Mouse (Mus musculus) layer of hippocampus, postnatal 10 days (tissue): ENCODE results near the gene Flt3l. TPM values are rescaled to one million over a fixed set of nuclear protein-coding genes. Genes with fewer than 3 reads are reported as not detected.

Experiments
- DNase-seq, 2 experiments: peaks; one replicate each; pipeline ENCODE4 v3.0.0; 2021; ENCODE audit warnings: low spot score in 2 of 2
- total RNA-seq, 2 experiments: library from RNA; stranded (reverse); gene quantifications; 2 replicates each; pipeline ENCODE4 v1.2.3; 2021

The Flt3l gene
- total RNA-seq, 2 experiments from 2014 or later, result 4.3 to 6.0 TPM

GRCm38 (mm10) chr7:45145460-45145859, 9.2 kb upstream of the Flt3l start:
- no peak for DNase-seq

GRCm38 (mm10) chr7:45144368-45145174, 8.3 kb upstream of the Flt3l start:
- no peak for DNase-seq

GRCm38 (mm10) chr7:45141914-45142313, 5.7 kb upstream of the Flt3l start:
- no peak for DNase-seq

GRCm38 (mm10) chr7:45141319-45141718, 5.1 kb upstream of the Flt3l start:
- DNase-seq, result no peak

GRCm38 (mm10) chr7:45139904-45140723, 3.9 kb upstream of the Flt3l start:
- no peak for DNase-seq

GRCm38 (mm10) chr7:45138403-45138802, 2.2 kb upstream of the Flt3l start:
- no peak for DNase-seq

- DNase-seq, result no peak
Measured at GRCm38 (mm10) chr7:45137171-45138006, 1.2 kb upstream of the Flt3l start.

GRCm38 (mm10) chr7:45135370-45135769, 862 bp downstream of the Flt3l start:
- DNase-seq, result no peak

- no peak for DNase-seq
Measured at GRCm38 (mm10) chr7:45134544-45135026, 1.6 kb downstream of the Flt3l start.

GRCm38 (mm10) chr7:45133446-45134159, 2.6 kb downstream of the Flt3l start:
- no peak for DNase-seq

- no peak for DNase-seq
Measured at GRCm38 (mm10) chr7:45131850-45132249, 4.4 kb downstream of the Flt3l start.

- no peak for DNase-seq
Measured at GRCm38 (mm10) chr7:45129776-45130512, 6.3 kb downstream of the Flt3l start.

GRCm38 (mm10) chr7:45129318-45129717, 6.9 kb downstream of the Flt3l start:
- DNase-seq, result no peak

GRCm38 (mm10) chr7:45128624-45129246, 7.5 kb downstream of the Flt3l start, which contains the start of gene Rpl13a:
TSS of gene Rpl13a (minus strand) at chr7:45128761.
- peak; percentile 98 for DNase-seq

GRCm38 (mm10) chr7:45127700-45128224, 8.5 kb downstream of the Flt3l start:
- DNase-seq, result no peak

GRCm38 (mm10) chr7:45126844-45127699, 9.2 kb downstream of the Flt3l start:
- DNase-seq, result no peak

GRCm38 (mm10) chr7:45126147-45126843, 9.9 kb downstream of the Flt3l start:
- DNase-seq, result no peak
